Mouse (Mus musculus) lung, postnatal 36 days (tissue): ENCODE results near the gene Lrat.

Experiments
- DNase-seq: peaks from one replicate; pipeline ENCODE4 v3.0.0; 2022; ENCODE audit warnings: mixed read lengths

Lrat gene

DNA sequence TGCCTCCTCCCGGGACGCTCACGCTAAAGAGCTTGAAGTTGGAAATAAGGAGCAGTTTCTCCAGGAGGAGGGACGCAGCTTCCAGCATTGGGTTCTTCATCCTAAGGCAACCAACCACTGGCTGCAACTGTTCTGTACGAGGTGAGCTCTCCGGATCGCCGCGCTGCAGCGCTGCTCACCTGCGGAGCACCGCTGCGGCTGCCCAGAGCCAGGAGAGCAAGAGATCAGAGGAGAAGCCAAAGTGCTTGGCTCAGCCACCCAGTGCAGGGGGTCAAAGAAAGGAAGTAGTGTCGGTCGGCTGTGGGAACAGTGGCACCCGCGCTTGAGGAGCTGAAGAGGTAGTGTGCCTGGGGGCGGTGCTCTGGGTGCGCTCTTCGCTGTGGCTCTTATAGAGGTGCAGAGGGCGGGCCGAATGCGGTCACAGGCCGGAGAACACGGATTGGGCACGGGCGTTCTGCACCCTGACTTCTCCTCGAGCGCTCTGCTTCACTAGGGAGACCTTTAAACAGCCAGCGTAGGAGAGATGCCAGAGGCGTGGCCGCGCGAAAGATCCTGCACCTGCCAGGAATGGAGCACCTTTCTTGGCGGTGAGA is at the start of gene Lrat:
Gene Lrat, minus strand, starts transcription at position 361 of the 593 bp plus-strand sequence.
- DNase-seq, result peak; percentile 64

DNA sequence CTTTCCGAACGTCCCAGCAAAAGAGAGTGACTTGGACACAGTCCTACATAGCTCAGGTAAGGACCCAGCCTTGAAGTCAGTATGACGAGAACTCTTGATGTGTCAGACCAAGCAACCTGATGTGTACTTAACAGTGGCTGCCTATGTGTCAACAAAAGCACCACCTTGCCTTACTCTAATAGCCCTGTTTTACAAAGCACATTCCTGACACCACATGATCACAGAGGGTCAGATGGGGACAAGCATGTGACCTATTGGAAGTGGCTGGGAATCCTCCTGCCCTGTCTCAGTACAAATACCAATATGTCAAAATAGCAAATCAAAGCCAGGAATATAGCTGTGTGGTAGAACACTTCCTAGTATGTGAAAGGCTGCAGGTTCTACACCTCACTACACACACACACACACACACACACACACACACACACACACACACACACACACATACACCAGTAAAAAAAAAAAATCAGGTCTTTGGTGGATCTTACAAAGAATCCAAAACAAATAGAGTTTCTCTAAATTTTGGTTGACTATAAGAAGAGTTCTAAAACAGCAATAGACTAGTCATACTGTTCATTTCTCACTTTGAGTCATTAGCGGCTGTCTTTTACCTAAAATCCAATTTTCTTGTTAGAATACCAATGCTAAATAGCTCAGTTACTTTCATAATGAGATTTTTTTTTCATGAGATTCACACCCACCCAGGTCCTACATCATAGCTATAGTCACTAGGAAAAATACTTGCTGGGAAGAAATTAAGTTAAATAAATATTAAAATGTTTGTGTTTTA is 48.6 kb upstream of the Lrat start:
- peak; percentile 18 for DNase-seq

DNA sequence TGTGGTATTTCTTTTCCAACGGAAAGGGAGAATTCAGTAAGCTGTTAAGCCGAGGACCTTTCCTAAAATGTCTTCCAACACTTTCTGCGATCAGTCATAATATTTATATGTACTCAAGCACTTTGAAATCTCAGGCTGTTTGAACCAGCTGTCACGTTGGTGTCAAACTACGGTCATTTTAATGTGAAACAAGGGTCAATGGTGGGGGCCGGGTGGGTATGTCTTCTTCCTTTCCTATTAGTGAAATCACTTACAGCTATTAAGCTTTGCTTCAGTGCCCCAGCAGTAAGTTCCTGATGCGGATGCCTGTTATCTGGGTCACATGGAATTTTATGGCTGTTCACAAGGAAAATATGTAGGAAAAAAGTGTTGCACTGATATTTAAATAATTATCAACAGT is 46.9 kb upstream of the Lrat start:
- DNase-seq, result peak; percentile 65

DNA sequence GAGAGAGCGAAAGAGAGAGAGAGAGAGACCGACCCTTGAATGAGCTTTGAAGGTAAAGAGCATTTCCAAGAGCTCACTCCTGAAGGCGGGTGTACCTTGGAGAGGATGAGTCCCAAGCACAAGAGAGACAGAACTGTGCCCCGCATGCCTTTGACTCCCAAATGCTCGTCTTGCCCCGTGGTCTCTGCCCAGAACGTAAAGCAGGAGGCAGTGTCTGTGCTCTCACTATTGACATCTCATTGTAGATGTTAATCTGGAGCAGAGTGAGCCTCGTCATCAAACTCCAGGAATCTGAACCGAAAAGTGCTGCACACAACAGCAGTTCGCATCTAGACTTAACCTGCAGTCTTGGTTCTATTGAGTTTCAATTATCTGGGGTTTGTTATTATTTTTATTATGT is 46.4 kb upstream of the Lrat start:
- DNase-seq, result no peak

DNA sequence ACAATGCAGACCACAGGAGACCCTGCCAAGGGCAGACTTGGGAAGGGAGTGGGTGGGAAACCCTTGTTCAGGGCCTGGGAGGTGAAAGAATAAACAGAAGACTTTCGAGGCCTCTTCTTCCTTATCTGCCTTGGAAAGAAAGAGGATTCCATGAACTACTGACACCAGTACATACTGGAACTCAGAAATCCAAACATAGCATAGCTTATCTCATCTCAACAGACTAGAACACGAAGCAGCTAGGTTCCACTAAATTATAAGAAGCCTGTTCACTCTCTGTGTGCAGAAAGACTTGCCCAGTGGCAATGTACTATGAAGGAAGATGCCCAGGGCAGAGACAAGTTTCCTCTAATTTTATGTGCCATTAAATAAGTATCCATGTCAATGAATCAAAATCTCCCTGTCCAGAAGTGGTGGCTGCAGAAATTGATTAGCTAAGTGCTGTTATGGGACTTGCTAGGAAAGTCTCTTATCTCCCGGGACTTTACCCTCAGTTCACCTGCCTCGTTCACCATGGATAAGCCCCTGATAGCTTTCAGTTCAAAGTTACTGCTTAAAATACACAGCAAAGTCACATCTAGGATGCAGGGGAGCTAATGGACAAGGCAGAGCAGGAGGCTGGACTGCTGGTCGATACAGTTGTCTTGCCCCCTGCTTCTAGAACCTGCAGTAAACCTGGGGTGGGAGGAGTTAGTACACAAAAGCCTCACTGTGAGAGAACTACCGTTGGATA is 42.8 kb upstream of the Lrat start:
- DNase-seq, result no peak

DNA sequence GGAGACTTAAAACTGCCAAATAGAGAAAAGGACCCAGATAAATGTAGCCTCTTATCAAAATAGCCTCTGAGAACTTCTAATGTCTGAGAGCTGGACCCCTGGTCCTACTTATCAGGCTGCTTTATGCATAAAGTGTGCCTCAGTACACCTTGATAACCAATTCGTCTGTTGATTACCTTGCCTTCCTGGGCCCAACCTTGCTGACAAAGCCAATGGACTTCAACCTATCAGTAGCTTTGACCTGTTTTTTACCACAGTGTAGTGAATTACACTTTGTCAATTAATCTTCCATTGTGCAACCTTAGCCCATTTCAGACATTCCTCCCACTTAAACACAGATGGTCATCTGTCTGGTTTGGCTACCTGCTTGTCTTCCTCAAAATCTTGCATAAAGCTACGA is 24.1 kb upstream of the Lrat start:
- DNase-seq, result no peak

DNA sequence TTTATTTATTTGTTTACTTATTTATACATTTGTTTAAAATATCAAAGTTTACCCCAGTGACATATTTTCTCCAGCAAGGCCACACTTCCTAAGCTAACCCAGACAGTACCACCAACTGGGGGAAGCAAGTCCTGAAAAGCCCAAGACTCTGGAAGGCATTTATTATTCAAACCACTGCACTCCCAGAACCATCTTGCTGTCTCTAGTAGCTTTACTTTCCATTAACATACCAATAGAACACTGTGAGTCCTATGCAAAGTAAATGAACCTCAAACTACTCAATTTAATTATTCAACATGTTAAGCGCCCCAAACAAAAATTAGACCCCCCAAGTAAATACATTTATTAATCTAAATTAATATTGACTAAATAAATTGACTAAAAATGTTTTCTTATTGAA is 11.9 kb upstream of the Lrat start:
- no peak for DNase-seq

DNA sequence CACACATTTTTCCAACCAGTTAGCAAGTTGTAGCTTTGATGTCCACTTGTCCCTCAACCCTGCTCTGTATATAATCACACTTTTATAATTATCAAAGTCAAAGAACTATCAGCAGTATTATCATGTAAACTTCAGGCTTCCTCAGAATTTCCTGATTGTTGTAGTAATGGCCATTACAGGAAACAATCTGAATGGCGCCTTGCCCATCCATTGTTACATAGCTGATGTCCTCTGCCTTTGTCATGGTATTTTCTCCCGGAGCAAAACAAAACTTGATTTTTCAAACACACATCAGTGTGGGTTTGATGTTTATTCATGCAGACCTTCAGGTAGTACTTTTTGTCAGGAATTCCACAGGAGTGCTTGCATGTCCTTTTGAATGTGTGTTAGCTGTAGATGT is 4.9 kb upstream of the Lrat start:
- peak; percentile 2 for DNase-seq

DNA sequence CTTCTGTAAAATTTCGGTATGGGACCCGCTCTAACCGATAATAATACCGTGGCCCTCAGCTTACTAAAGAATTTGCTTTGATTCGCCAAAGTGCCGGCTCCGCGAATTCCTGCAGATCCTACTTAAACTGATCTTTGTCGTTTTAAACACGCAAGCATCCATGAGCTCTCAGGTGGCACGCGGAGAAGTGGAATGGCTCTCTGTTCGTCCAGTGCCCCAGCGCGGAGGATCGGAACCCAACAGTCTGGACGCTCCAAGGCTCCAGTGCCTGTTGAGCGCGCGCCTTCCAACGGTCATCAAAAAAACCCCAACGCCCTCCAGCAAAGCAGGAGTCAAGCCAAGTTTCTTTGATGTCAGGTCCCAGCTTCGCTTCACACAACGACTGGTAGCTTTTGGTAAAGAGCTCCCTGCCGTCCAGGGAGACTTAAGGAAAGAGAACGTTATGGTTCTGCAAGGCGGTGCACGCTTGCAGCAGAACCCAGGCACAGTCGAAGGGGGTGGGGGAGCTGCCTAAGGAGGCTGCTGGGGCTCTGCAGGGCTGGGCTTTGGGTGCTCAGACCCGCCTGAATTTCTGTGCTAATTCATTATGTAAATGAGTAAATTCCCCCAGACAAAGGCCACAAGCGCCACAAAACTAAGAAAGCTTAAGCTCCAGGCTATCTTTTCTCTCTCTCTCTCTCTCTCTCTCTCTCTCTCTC is 587 bp upstream of the Lrat start:
- DNase-seq, result peak; percentile 0

DNA sequence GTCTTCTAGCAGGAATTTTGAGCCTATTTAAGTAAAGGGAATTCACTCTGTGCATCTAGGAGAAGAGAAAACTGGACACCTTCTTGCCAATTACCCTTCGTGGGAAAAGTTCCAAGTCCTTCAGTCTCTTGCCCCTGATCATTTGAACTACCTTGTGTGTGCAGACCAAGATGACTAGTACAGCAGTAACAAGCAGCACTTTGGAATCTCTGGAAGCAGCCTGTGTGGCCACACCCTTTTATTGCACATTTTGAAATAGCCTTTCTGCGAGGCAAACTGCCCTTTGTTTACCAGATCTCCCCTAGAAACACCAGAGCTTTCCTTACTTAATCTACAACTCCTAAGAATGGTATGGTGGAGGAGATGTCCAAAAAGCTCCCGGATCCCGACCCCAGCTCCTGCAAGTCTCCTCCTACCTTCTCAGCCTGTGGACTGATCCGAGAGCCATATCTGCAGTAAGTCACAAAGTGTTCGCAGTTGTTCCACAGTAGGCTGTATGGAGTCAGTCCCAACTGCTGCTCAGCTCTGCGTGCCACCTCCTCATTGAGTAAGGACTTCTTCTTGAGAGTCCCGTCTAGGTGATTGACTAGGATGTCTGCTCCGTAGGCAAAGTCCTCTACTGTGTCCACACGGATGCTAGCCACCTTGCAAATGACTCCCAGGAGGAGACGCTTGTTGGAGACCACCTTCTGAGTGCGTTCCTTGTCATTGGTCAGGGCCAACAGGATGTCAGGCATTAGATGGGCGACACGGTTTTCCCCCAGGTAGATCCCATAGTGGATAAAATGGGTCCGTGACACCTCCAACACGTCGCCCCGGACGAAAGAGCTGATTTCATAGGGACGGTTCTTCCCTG is 788 bp downstream of the Lrat start:
- peak; percentile 2 for DNase-seq

DNA sequence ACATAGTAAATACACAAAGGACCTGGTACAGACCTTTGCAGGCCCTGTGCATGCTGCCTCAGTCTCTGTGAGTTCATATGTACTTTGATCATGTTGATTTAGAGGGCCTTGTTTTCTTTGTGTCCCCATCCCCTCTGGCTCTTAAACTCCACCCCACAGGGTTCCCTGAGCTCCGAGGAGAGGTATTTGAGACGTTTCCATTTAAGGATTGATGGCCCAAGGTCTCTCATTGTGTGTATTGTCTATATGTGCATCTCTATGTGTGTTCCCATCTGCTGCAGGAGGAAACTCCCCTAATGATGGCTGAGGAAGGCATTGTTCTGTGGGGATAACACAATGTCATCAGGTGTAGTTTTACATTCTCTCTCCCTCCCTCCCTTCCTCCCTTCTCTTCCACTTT is 14.9 kb downstream of the Lrat start:
- no peak for DNase-seq

DNA sequence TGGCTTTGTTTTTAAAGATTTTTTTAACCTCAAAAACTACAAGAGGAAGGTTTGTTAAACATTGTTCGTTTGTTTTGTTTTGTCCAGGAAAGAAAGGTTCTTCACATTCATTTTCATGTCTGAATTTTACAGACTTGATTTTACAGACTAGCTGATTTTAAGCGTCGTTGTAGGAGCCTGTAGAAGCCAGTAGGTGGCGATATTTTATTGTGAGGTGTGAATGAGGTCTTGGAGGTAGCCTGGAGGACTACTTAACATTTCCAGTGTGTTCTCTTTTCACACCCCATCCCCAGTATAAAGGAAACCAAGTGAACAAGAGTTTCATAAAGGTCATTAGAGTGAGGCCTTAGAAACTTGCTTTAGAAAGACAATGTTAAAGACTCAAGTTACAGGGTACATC is 26.5 kb downstream of the Lrat start:
- DNase-seq, result peak; percentile 57

DNA sequence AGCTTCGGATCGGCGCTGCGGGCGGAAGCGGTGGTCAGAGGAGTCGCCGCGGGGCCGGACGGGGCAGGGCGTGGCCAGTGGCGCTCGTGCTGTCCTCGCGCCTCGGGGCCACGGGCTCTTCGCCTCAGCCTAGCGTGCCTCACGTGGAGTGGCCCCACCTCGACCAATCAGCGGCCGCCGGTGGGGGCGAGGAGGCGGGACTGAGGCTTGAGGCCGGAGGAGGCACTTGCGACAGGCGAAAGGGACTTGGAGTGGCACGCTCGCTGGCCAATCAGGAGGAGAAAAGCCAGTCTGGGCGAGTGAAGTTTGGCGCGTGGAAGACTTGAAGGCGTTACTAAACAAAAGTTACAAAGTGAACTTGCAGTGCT is 27.4 kb downstream of the Lrat start, which contains the start of gene Rbm46:
Gene Rbm46, minus strand, starts transcription at position 112 of the 368 bp plus-strand sequence.
- peak; percentile 80 for DNase-seq

DNA sequence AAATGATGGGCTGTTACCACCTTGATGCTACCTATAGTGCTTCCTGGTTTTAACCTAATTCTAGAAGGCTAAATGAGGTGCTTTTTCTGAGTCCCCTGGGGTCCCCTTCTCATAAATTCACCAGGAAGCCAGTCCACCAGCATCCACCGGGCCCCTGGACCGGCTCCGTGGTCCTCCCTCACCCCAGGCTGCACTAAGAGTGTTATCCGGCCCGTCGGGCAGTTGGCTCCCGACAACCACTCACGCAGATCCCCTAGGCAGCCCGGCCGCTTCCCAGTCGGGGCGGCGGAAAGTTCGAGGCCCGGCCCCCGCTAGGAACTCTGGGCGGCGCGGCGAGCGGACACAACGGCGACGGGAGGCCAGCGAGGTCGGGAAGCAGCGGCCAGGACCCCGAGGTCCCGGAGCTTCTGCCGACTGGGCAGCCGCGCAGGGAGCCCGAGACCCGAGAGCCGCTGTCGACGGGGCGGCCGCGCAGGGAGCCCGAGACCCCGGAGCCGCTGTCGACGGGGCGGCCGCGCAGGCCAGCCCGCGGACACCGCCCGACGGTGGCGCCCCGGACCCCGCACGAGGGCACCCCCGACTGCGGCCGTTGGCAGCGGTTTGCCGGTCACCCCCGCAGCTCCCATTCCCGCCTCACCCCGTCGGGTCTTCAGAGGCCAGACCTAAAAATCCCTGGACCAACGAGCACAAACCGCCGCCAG is 28.0 kb downstream of the Lrat start:
- no peak for DNase-seq

DNA sequence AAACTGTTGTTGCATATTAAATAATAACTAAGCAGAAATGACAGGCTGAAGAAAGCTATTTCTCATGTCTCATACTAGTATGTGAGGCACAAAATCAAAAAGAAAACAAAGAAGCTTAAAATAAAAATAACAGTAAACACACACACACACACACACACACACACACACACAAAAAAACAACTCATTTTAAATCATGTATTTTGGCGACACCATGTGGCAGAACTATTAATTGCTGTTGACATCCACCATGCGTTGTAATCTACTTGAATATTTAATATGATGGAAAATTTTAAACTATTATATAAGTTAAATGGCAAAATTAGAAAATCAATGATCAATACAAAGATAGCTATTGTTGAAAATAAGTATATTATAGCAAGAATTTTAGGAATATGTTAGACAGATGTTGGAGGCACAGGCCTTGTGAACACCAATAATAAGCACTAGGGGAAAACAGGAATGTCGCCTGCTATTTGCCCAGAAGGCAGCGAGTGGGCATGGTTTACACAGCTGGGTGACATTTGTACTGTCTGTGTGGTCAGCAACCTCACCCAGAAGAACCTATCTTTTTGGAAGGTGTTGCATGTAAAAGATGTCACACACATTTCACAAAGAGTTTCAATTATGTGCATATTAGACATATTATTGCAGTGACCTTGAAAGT is 46.2 kb downstream of the Lrat start:
- peak; percentile 53 for DNase-seq
